Mouse (Mus musculus) hindlimb bud, embryonic 11.5 days (tissue): ENCODE data around the gene Rtcb.

Experiments
- DNase-seq: peaks from one replicate; pipeline ENCODE4 v3.0.0-alpha.2; 2012; ENCODE audit warnings: low read depth, low spot score; ENCODE audit errors: extremely low spot score

Gene Rtcb

DNA sequence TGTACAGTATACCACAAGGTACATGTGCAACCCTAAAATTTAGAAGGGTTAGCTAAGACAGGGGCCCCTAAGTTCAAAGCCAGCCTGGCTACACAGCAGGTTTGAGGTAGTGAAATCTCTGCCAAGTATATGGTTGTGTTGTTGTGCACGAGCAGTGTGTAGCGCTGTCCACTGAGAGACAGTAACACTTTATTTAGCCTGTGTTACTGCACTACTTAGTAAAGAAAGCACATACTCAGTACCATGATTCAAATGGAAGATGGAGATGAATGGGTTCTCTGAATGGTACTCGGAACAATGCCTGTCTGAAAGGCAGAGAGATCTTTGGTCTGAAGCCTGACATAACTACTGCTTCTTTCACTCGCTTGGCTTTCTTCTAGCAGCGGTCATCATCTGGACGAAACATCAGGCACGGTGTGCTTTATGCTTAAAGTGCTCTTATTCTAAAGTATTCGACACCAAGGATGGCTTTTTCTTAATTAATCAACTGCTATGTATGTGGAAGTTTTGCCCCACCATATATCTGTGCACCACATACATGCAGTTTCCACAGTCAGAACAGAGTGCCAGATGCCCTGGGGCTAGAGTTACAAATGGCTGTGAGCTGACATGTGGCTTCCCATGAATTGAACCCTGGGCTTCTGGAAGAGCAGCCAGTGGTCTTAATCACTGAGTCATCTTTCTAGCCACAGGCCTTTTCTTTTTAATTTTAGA is 9.0 kb downstream of the Rtcb start:
- DNase-seq, result no peak

DNA sequence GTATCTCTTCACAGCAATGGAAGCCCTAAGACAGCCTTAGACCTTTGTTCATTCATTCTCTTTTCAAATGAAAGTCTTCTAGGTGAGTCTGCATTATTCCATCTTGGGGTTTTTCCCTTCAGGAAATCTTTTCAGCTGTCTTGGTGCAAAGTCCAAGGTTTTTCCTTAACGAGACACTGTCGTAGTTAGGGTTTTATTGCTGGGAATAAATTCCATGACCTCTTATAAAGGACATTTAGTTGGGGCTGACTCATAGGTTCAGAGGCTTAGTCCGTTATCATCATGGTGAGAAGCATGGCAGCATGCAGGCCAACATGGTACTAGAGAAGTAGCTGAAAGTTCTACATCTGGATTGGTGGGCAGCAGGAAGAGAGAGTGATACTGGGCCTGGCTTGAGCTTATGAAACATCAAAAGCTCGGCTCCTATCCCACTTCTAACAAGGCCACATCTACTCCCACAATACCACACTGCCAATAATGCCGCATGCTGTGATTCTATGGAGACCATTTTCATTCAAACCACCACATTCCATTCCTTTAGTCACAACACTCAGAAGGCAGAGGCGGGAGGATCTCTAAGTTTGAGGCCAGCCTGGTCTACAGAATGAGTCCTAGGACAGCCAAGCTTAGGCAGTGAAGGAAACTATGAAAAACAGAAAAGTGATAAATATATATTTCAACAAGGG is 21.2 kb downstream of the Rtcb start:
- no peak for DNase-seq

- no peak for DNase-seq
Measured at GRCm38 (mm10) chr10:85929962-85930361, 27.7 kb downstream of the Rtcb start.

- no peak for DNase-seq
Measured at GRCm38 (mm10) chr10:85929208-85929591, 28.4 kb downstream of the Rtcb start.

DNA sequence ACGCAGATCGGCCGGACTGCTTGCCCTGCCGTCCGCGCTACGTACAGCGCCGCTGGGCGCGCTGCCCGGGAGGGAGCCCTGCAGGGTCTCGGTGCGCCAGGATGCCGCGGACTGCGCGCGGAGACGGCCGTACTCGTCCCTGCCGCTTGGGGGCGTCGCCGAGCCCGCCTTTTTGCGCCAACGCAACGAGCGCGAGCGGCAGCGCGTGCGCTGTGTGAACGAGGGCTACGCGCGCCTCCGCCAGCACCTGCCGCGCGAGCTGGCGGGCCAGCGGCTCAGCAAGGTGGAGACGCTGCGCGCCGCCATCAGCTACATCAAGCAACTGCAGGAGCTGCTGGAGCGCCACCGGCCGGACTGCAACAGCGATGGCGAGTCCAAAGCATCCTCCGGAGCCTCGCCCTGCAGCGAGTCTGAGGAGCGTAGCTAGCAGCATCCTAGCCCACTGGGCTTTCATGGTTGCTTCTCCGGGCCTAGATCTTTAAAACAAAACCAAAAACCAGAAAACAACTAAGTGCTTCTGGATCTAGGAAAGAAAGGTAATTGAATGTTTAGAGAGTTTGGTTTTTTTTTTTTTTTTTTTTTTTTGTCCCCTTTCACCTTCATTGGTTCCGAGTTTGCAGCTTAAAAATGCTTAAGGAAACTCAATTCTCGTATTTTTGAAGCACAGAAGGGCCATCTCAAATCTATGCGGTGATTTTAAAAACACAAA is 29.0 kb downstream of the Rtcb start:
- no peak for DNase-seq

- no peak for DNase-seq
Measured at GRCm38 (mm10) chr10:85927676-85928445, 29.8 kb downstream of the Rtcb start, which contains the start of gene Ascl4. TSS of gene Ascl4 (plus strand) at chr10:85927681.

DNA sequence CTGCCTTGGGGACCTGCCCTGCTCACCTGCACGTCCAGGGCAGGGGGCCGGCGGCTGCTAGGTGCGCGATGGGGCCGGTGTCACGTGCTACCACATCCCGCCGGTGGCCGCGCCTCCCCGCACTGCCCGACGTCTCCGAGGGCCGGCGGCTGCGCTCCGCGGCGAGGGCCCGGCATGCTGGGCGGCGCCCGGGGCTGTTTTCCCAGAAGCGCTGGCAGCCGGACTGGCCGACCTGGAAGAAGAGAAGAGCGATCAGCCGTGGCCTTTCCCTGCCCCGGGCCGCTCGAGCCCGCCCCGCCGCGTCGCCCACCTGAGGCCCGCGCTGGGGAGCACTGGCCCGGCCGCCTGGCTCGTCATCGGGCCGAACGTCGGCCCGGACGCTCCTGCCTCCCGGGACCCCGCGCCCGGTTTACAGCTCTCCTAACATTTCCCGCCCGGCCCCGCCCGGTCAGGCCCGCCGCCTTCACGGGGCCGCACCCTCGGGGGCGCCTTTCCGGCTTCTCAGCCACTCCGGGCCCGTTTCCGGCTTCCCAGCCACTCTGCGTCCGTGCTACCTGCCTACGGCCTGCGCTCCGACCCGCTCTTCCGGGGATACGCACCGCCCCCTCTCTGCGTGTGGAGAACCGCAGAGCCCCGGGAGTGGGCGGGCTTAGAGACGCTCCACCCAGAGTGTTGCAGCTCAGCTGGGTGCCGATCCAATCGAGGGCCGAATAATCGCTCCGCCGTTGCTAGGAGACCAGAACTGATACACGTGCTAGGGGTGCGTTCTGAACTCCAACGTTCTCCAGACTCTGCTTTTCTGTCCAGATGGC is 40.9 kb downstream of the Rtcb start, which contains the start of gene Prdm4:
Gene Prdm4, minus strand, starts transcription at position 645 of the 812 bp plus-strand sequence.
- peak; percentile 94 for DNase-seq
